Mouse (Mus musculus) embryonic facial prominence, embryonic 14.5 days (tissue): Measurements from ENCODE around the gene Col18a1. TPM values are rescaled to one million over a fixed set of nuclear protein-coding genes. Genes with fewer than 3 reads are reported as not detected.

Experiments used
- ATAC-seq: fragments of 200-750 bp; cut with Nextera tagmentation; 2 replicates; pipeline ENCODE4 v1.8.0; 2017; ENCODE audit warnings: low read depth, moderate number of reproducible peaks, moderate TSS enrichment
- DNase-seq: peaks from one replicate; pipeline ENCODE4 v3.0.0-alpha.2; 2015; ENCODE audit warnings: low spot score
- H3K27ac ChIP-seq: fragments of 300-500 bp; sonication (generic); replicated peaks from 2 replicates; pipeline ENCODE4 v1.5.1; 2014; ENCODE audit warnings: low read depth, mild to moderate bottlenecking, low read length, moderate library complexity
- H3K27me3 ChIP-seq: fragments of 300-500 bp; sonication (generic); replicated peaks from 2 replicates; pipeline ENCODE4 v1.6.1; 2014; ENCODE audit warnings: low read length; ENCODE audit not compliant: control insufficient read depth, insufficient read depth
- H3K36me3 ChIP-seq: fragments of 300-500 bp; sonication (generic); 2 replicates; pipeline ENCODE4 v1.6.1; 2014; ENCODE audit warnings: low read length, mixed read lengths; ENCODE audit not compliant: control insufficient read depth, insufficient read depth
- H3K4me1 ChIP-seq: fragments of 300-500 bp; sonication (generic); 2 replicates; pipeline ENCODE4 v1.6.1; 2014; ENCODE audit warnings: antibody characterized with exemption, low read length; ENCODE audit not compliant: control insufficient read depth, insufficient read depth
- H3K4me2 ChIP-seq: fragments of 300-500 bp; sonication (generic); 2 replicates; pipeline ENCODE4 v1.6.1; 2014; ENCODE audit warnings: low read depth, mild to moderate bottlenecking, low read length, moderate library complexity, mixed read lengths
- H3K4me3 ChIP-seq: fragments of 300-500 bp; sonication (generic); 2 replicates; pipeline ENCODE4 v1.5.1; 2014; ENCODE audit warnings: low read depth, mild to moderate bottlenecking, low read length
- H3K9ac ChIP-seq: fragments of 300-500 bp; sonication (generic); 2 replicates; pipeline ENCODE4 v1.6.1; 2014; ENCODE audit warnings: low read depth, mild to moderate bottlenecking, low read length, moderate library complexity, mixed read lengths
- H3K9me3 ChIP-seq: fragments of 300-500 bp; sonication (generic); 2 replicates; pipeline ENCODE4 v1.6.1; 2016; ENCODE audit warnings: low read length; ENCODE audit not compliant: control insufficient read depth
- WGBS: fragments of 180-500 bp; shearing (Covaris S2); extraction: QIAGEN DNeasy Blood & Tissue Kit; methylation state at CpG from one replicate; pipeline ENCODE4 v1.1.7; 2014; 5-methylcytosine and 5-hydroxymethylcytosine counted together
- polyA plus RNA-seq: library from polyadenylated mRNA; unstranded; fragments of >200 nt; fragmentation: Nextera tagmentation; extraction: Ambion mirVana; gene quantifications from 2 replicates; pipeline ENCODE4 v1.2.1, GENCODE M21; 2014

The Col18a1 gene
- polyA plus RNA-seq, 1 experiment from 2014 or later, result 77.8 TPM

DNA sequence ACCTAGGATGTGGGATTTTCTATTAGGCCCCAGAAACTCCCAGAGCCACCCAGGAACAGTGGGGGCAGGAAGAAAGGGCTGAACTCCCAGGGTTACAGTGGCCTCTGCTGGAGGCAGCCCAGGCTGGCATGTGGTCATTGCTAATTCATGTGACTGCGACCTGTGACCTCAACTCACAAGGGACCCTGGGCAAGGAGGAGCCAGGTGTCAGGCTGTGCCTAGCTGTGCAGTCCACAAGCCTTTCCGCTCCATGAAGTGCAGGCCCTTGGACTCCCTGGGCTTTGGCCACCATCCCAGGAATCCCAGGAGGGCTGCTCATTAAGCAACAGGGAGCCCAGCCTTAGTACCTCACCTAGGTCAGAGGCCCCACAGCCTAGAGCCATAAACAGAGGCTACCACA, 38.4 kb downstream of the Col18a1 start:
- Histone ChIP-seq H3K27me3 (no peaks in the 10 kb centered on the region), H3K9ac (no peak overlapping the region), H3K4me2 (no peak overlapping the region), H3K4me1 (peaks cover 21% of the 10 kb centered on the region), H3K9me3 (no peaks in the 10 kb centered on the region), H3K36me3 (no peaks in the 10 kb centered on the region), H3K27ac (no peak overlapping the region), H3K4me3 (no peak overlapping the region)
- DNase-seq (no peak), ATAC-seq (no peak)
- 61% methylated on average over 2 of the region's 2 CpGs for WGBS

DNA sequence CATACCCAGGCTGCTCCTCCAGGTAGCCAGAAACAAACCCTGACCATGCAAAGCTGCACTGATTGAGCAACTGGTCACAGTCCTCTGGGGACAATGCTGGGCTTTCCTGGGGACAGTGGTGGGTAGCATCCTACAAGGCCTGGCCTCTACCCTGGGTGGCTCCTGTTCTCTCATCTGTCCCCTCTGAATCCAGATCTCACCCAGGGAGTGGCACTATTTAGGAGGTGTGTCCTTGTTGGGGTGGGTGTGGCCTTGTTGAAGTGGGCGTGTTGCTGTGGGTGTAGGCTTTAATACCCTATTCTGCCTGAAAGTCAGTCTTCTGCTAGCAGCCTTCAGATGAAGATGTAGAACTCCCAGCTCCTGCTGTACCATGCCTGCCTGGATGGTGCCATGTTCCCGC, 39.8 kb downstream of the Col18a1 start:
- 84% methylated on average over 2 of the region's 2 CpGs for WGBS
- Histone ChIP-seq H3K4me1 (peaks cover 8% of the 10 kb centered on the region), H3K27ac (no peak overlapping the region), H3K9me3 (no peaks in the 10 kb centered on the region), H3K9ac (no peak overlapping the region), H3K4me2 (no peak overlapping the region), H3K27me3 (no peaks in the 10 kb centered on the region), H3K4me3 (no peak overlapping the region), H3K36me3 (no peaks in the 10 kb centered on the region)
- no peak for ATAC-seq
- DNase-seq, result no peak

DNA sequence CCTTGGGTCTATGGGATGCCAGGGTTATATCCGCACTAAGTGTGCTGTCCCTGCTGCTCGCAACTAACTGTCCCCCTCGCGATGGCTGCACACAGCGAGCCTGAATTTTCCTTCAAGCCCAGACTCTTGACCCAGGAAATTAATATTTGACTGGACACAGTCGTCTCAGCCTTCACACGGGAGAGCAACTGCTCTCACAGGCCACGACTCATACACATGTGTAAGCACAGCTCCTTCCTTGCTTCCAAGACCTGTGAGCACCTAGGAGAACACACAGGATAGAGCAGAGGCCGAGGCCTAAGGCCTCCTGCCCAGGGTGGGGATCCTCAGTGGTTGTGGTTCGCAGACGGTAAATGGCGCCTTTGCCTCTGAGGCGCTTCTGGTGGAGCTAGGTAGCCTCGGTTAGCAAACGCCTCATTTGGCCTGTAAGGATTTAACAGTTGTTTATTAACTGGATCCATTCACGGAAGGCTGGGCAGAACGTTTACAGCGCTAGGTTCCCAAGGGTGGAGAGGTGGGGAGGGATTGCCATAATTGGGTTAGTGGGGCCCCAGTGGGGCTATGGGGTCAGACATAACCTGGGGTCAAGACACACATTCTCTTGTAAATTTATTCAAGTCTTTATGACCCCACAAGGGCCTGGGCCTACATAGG, 41.1 kb downstream of the Col18a1 start:
- no peak overlapping the region for H3K4me3 ChIP-seq
- 85% methylated on average over 18 of the region's 18 CpGs for WGBS
- no peaks in the 10 kb centered on the region for H3K9me3 ChIP-seq
- H3K36me3 ChIP-seq, result no peaks in the 10 kb centered on the region
- H3K27me3 ChIP-seq, result no peaks in the 10 kb centered on the region
- no peak overlapping the region for H3K27ac ChIP-seq
- no peak for DNase-seq
- ATAC-seq, result no peak
- H3K4me1 ChIP-seq, result 0 out of 2 replicates have a peak, but pooled peaks cover 2% of the 10 kb centered on the region
- H3K9ac ChIP-seq, result no peak overlapping the region
- H3K4me2 ChIP-seq, result no peak overlapping the region

DNA sequence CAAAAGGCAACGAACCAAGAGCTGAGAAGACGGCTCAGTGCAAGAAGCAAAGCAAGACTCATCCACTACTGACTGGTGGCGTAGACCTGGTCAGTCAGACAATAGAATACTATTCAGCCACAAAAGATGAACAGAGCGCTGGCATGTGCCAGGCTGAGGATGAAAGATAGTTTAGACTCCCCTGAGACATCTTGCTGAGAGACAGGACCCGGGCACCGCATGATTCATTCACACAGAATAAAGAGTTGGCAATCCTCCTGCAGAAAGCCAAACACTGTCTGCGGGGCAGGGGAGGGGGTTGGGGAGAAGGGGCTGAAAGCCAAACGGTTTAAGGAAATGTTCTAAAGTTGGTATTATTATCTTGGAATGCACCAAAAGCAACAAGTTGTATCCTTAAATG, 42.4 kb downstream of the Col18a1 start:
- Histone ChIP-seq H3K27ac (no peak overlapping the region), H3K4me2 (no peak overlapping the region), H3K4me3 (no peak overlapping the region), H3K9me3 (no peaks in the 10 kb centered on the region), H3K4me1 (no peaks in the 10 kb centered on the region), H3K36me3 (no peaks in the 10 kb centered on the region), H3K9ac (no peak overlapping the region), H3K27me3 (no peaks in the 10 kb centered on the region)
- no peak for ATAC-seq
- peak; percentile 51 for DNase-seq
- WGBS, result 54% methylated on average over 8 of the region's 8 CpGs

DNA sequence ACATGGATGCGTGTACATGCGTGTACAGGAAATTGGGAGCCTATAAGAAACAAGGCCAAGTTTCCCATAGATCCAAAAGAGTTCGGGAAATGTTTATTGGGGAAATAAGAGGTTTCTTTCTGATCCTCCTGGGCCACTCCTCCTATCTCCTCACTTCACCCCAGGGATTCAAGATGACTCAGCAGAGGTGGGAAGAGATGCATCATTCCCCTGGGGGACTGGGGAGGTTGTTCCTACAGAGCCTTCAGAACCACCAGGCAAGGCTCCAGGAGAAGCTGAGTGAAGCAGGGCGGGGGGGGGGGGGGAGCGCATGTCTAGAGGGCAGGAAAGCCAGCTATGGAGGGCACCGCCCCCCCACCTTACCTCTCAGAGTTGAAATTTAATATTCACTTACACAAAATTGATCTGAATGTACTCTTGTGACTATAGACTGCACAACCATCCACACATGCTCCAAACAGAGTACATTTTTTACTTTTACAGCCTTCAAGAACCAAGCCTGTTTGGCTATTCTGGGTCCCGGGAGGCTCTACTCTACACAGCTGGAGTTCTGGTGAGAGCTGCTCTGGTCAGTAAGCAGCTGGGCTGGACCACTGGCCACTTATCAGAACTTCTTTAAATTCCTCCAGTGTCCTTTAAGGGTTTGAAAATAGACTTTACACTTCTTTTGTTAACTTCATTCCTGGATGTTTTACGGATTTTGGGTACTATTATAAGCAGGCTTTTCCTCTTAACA, 44.9 kb downstream of the Col18a1 start:
- ATAC-seq (no peak), DNase-seq (no peak)
- Histone ChIP-seq H3K36me3 (no peaks in the 10 kb centered on the region), H3K9me3 (no peaks in the 10 kb centered on the region), H3K4me2 (no peak overlapping the region), H3K9ac (no peak overlapping the region), H3K4me1 (no peaks in the 10 kb centered on the region), H3K27ac (no peak overlapping the region), H3K4me3 (no peak overlapping the region), H3K27me3 (no peaks in the 10 kb centered on the region)
- 89% methylated on average over 6 of the region's 8 CpGs for WGBS

DNA sequence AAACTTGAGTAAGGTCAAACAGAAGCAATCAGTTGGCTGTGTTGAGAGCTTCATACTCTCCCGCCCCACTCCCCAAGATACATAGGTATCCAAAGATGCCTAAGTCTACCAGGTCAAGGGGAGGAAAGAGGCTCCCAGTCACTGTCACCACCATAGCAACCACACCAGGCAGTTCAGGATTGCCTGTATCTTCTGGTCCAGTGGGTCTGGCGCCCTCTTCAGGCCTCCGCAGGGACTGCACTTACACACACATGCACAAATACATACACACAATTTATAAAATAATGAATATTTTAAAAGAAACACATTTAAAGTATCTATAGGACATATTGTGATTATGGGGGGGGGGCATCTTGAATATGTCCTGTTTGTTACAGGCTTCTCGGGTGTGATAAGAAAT, 45.8 kb downstream of the Col18a1 start:
- WGBS, result 81% methylated on average over 4 of the region's 4 CpGs
- no peak for DNase-seq
- ATAC-seq, result no peak
- H3K36me3 ChIP-seq, result no peaks in the 10 kb centered on the region
- H3K4me1 ChIP-seq, result no peaks in the 10 kb centered on the region
- no peak overlapping the region for H3K4me3 ChIP-seq
- H3K27ac ChIP-seq, result no peak overlapping the region
- H3K9ac ChIP-seq, result no peak overlapping the region
- H3K27me3 ChIP-seq, result no peaks in the 10 kb centered on the region
- H3K9me3 ChIP-seq, result no peaks in the 10 kb centered on the region
- no peak overlapping the region for H3K4me2 ChIP-seq

DNA sequence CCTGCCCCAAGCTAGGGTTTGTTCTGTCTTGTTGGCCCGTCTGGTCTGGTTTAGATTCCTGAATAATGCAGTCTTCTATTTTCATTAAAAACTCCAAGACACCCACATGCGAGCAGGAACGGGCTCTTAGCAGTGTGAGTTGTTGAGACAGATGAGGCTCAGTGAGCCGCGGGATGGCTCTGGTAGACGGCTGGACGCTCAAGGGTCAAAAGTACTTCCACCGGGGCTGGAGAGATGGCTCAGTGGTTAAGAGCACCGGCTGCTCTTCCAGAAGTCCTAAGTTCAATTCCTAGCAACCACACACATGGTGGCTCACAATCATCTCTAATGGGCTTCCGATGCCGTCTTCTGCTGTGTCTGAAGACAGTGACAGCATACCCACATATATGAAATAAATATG, 46.9 kb downstream of the Col18a1 start:
- no peak; the same call in 1 of the 2 replicates for ATAC-seq
- H3K4me2 ChIP-seq, result no peak overlapping the region
- H3K4me1 ChIP-seq, result no peaks in the 10 kb centered on the region
- H3K9ac ChIP-seq, result no peak overlapping the region
- no peak overlapping the region for H3K4me3 ChIP-seq
- no peaks in the 10 kb centered on the region for H3K27me3 ChIP-seq
- 77% methylated on average over 11 of the region's 11 CpGs for WGBS
- peak; percentile 51 for DNase-seq
- H3K27ac ChIP-seq, result no peak overlapping the region
- H3K36me3 ChIP-seq, result no peaks in the 10 kb centered on the region
- no peaks in the 10 kb centered on the region for H3K9me3 ChIP-seq

DNA sequence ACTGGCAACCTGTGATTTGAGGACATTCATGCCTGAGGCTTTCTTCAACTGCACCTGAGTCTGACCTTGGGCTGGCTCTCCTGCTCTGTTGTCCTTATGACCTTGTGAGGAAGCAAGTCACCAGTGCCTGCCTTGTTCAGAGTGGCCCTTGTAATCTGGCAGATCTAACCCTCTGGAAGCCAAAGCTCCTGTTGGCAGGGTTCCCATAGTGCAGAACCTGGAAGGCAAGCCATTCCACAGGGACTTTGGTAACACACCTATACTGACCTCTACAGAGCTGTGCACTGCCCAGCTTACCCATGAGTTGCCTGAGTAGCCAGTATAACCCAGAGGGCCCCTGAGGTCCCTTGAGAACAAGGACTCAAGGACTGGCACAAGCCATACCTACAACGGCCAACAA, 48.0 kb downstream of the Col18a1 start:
- DNase-seq (no peak), ATAC-seq (no peak)
- WGBS, result 75% methylated on average over 1 of the region's 1 CpGs
- Histone ChIP-seq H3K4me3 (no peak overlapping the region), H3K36me3 (no peaks in the 10 kb centered on the region), H3K9ac (no peak overlapping the region), H3K4me1 (peaks cover 8% of the 10 kb centered on the region; the same call in 1 of the 2 replicates), H3K27ac (no peak overlapping the region), H3K4me2 (no peak overlapping the region), H3K27me3 (no peaks in the 10 kb centered on the region), H3K9me3 (no peaks in the 10 kb centered on the region)
